ENCODE assay signal across 8 mouse cellular contexts in genomic region chr14:12283641-12284040, GRCm38 (mm10). TPM values are rescaled to one million over a fixed set of nuclear protein-coding genes. Genes with fewer than 3 reads are reported as not detected.
DNase-seq lines count a peak whose midpoint lies in the region; ATAC-seq and TF ChIP-seq lines count a peak whose summit lies in the region.

Gene Gm49355 (plus strand): TSS chr14:12283976.

- H3K79me2 ChIP-seq in MEL (ENCODE audit: control insufficient read depth, insufficient read depth, low read length, poor library complexity), result peaks cover 7% of the 10 kb centered on the region; the same call in 1 of the 2 replicates

- DNase-seq in kidney, adult 2 months, result no peak
- DNase-seq in kidney, postnatal 4 days, result no peak
- DNase-seq in MEL (ENCODE audit: low read depth, low spot score), result peak; percentile 4
- no peak for DNase-seq in left cerebral cortex, adult 9 months (ENCODE audit: low spot score in 2 of 2)
- DNase-seq in left cerebral cortex, postnatal 25 days (ENCODE audit: low spot score in 2 of 2), result no peak
- DNase-seq in ovary, postnatal 10 days (ENCODE audit: low spot score), result no peak

- H3K27ac ChIP-seq in kidney, adult 2 months (ENCODE audit: insufficient read depth, low read depth, low read length), result peak within 1 kb of the TSS; percentile 76
- peak within 1 kb of the TSS; percentile 75 for H3K27ac ChIP-seq in MEL (ENCODE audit: control insufficient read depth, low read depth, low read length)
- H3K27ac ChIP-seq in hindbrain, embryonic 12.5 days, result peak within 1 kb of the TSS; percentile 82
- peak within 1 kb of the TSS; percentile 80 for H3K27ac ChIP-seq in midbrain, embryonic 13.5 days

- no peaks in the 10 kb centered on the region for H3K27me3 ChIP-seq in kidney, adult 2 months (replicated peaks; ENCODE audit: control insufficient read depth, insufficient read depth, low read length)
- no peaks in the 10 kb centered on the region; a peak in 1 of 4 replicates for H3K27me3 ChIP-seq in MEL (ENCODE audit: control insufficient read depth in 1 of 2, insufficient read depth in 2 of 2, low read length in 2 of 2)
- no peaks in the 10 kb centered on the region for H3K27me3 ChIP-seq in hindbrain, embryonic 12.5 days
- no peaks in the 10 kb centered on the region for H3K27me3 ChIP-seq in midbrain, embryonic 13.5 days

- no peak for TF ChIP-seq POLR2A in kidney, adult 2 months (IDR thresholded peaks at IDR 0.05; ENCODE audit: low read depth, low read length)
- TF ChIP-seq POLR2A in MEL (IDR thresholded peaks at IDR 0.05; ENCODE audit: control insufficient read depth in 1 of 2, insufficient read depth in 1 of 2, low read depth in 1 of 2, low read length in 2 of 2, poor library complexity in 1 of 2), result no peak

- intact Hi-C loops in left cerebral cortex, postnatal 25 days (cut with DNase I), result no loop called here

- peak within 1 kb of the TSS; percentile 90 for H3K9ac ChIP-seq in MEL (ENCODE audit: control insufficient read depth, low read depth, low read length, poor library complexity, severe bottlenecking)
- peak within 1 kb of the TSS; percentile 82 for H3K9ac ChIP-seq in hindbrain, embryonic 12.5 days
- peak within 1 kb of the TSS; percentile 84 for H3K9ac ChIP-seq in midbrain, embryonic 13.5 days (replicated peaks)

- TF ChIP-seq EP300 in MEL (IDR thresholded peaks at IDR 0.05; ENCODE audit: low read depth in 1 of 2, low read length in 2 of 2), result no peak

- no peaks in the 10 kb centered on the region for H3K9me3 ChIP-seq in MEL (replicated peaks; ENCODE audit: insufficient read depth, low read length)
- no peaks in the 10 kb centered on the region for H3K9me3 ChIP-seq in hindbrain, embryonic 12.5 days (replicated peaks)
- no peaks in the 10 kb centered on the region for H3K9me3 ChIP-seq in midbrain, embryonic 13.5 days

- ATAC-seq in hindbrain, embryonic 12.5 days (ENCODE audit: low FRiP score), result peak; percentile 32; the same call in 1 of the 2 replicates
- ATAC-seq in midbrain, embryonic 13.5 days, result peak; percentile 69

- peak within 1 kb of the TSS; percentile 91 for H3K4me3 ChIP-seq in kidney, adult 2 months (ENCODE audit: insufficient read depth, low read depth, low read length)
- peak within 1 kb of the TSS; percentile 76 to 80 for H3K4me3 ChIP-seq in MEL (ENCODE audit: control insufficient read depth in 1 of 2, insufficient read depth in 1 of 2, low read depth in 2 of 2, low read length in 2 of 2)
- peak within 1 kb of the TSS; percentile 58 for H3K4me3 ChIP-seq in hindbrain, embryonic 12.5 days
- H3K4me3 ChIP-seq in midbrain, embryonic 13.5 days (replicated peaks), result peak within 1 kb of the TSS; percentile 81

- no peaks in the 10 kb centered on the region for H3K4me1 ChIP-seq in kidney, adult 2 months (ENCODE audit: control insufficient read depth, insufficient read depth, low read length)
- no peaks in the 10 kb centered on the region for H3K4me1 ChIP-seq in MEL (ENCODE audit: control insufficient read depth in 1 of 2, insufficient read depth in 2 of 2, low read length in 2 of 2)
- no peaks in the 10 kb centered on the region for H3K4me1 ChIP-seq in hindbrain, embryonic 12.5 days
- H3K4me1 ChIP-seq in midbrain, embryonic 13.5 days (replicated peaks), result 0 out of 2 replicates have a peak, but pooled peaks cover 4% of the 10 kb centered on the region

- no peak for TF ChIP-seq RAD21 in MEL (IDR thresholded peaks at IDR 0.05; ENCODE audit: low read depth, low read length)

- no peak for TF ChIP-seq CTCF in kidney, adult 2 months (conservative IDR thresholded peaks at IDR 0.05; ENCODE audit: insufficient read depth, insufficient read length, low read depth, low read length)
- no peak for TF ChIP-seq CTCF in MEL (IDR thresholded peaks at IDR 0.05 in 2 of 3, conservative IDR thresholded peaks at IDR 0.05 in 1 of 3; ENCODE audit: control insufficient read depth in 1 of 3, insufficient read depth in 1 of 3, low read depth in 2 of 3, low read length in 3 of 3, poor library complexity in 1 of 3, severe bottlenecking in 1 of 3)

- peaks cover 3% of the 10 kb centered on the region; the same call in 1 of the 2 replicates for H3K36me3 ChIP-seq in kidney, adult 2 months (ENCODE audit: control insufficient read depth, insufficient read depth, low read length)
- no peaks in the 10 kb centered on the region for H3K36me3 ChIP-seq in MEL (ENCODE audit: control insufficient read depth in 1 of 2, insufficient read depth in 2 of 2, low read length in 2 of 2)
- H3K36me3 ChIP-seq in hindbrain, embryonic 12.5 days, result no peaks in the 10 kb centered on the region
- H3K36me3 ChIP-seq in midbrain, embryonic 13.5 days, result no peaks in the 10 kb centered on the region

- WGBS in kidney, adult 2 months, result 77% methylated on average over 6 of the region's 6 CpGs
- 91% methylated on average over 5 of the region's 6 CpGs for WGBS in hindbrain, embryonic 12.5 days
- 78% methylated on average over 6 of the region's 6 CpGs for WGBS in midbrain, embryonic 13.5 days

- H3K4me2 ChIP-seq in hindbrain, embryonic 12.5 days (replicated peaks), result peak within 1 kb of the TSS; percentile 71
- H3K4me2 ChIP-seq in midbrain, embryonic 13.5 days (replicated peaks), result peak within 1 kb of the TSS; percentile 78

TF ChIP-seq in MEL, 35 proteins besides CTCF, POLR2A, EP300 and RAD21:
- TF ChIP-seq POLR2AphosphoS2 (IDR thresholded peaks at IDR 0.05; ENCODE audit: low read length) (no peak), GABPA (IDR thresholded peaks at IDR 0.05; ENCODE audit: low read depth, low read length) (no peak), ETS1 (IDR thresholded peaks at IDR 0.05; ENCODE audit: low read depth, low read length) (no peak), RCOR1 (IDR thresholded peaks at IDR 0.05; ENCODE audit: low read depth, low read length) (no peak), TCF12 (IDR thresholded peaks at IDR 0.05; ENCODE audit: low read depth, low read length) (no peak), MYC (IDR thresholded peaks at IDR 0.05; ENCODE audit: low read depth, low read length) (no peak), SMC3 (IDR thresholded peaks at IDR 0.05; ENCODE audit: low read depth, low read length) (no peak), MEF2A (IDR thresholded peaks at IDR 0.05; ENCODE audit: extremely low read depth, insufficient replicate concordance, low read depth, low read length, poor library complexity, severe bottlenecking) (no peak), NELFE (IDR thresholded peaks at IDR 0.05; ENCODE audit: low read depth, low read length) (no peak), CHD2 (IDR thresholded peaks at IDR 0.05; ENCODE audit: low read length) (no peak), TAL1 (IDR thresholded peaks at IDR 0.05; ENCODE audit: low read length) (no peak), ZKSCAN1 (IDR thresholded peaks at IDR 0.05; ENCODE audit: low read depth, low read length) (no peak), MYB (IDR thresholded peaks at IDR 0.05; ENCODE audit: low read depth, low read length) (no peak), UBTF (IDR thresholded peaks at IDR 0.05; ENCODE audit: borderline replicate concordance, insufficient read depth, low read depth, low read length) (no peak), ZMIZ1 (IDR thresholded peaks at IDR 0.05; ENCODE audit: low read depth, low read length) (no peak), SIN3A (IDR thresholded peaks at IDR 0.05; ENCODE audit: low read length) (no peak), E2F4 (IDR thresholded peaks at IDR 0.05; ENCODE audit: borderline replicate concordance, low read depth, low read length) (no peak), ZNF384 (IDR thresholded peaks at IDR 0.05; ENCODE audit: low read depth, low read length) (no peak), USF2 (IDR thresholded peaks at IDR 0.05; ENCODE audit: borderline replicate concordance in 1 of 2, insufficient read depth in 1 of 2, low read depth in 1 of 2, low read length in 2 of 2) (no peak), ZC3H11A (IDR thresholded peaks at IDR 0.05; ENCODE audit: low read depth, low read length) (no peak)

RNA-seq across cellular contexts. Expression of gene Gm49355, which starts in this region (rescaled TPM):
- polyA plus RNA-seq in kidney, adult 2 months (2012; rRNA removed), result 0.14 and 0.28 TPM in 2 replicates
- 0.08 and 0.13 TPM in 2 replicates for total RNA-seq in MEL (2012; rRNA removed)
- polyA plus RNA-seq in MEL (2012; ENCODE audit: insufficient read depth in 1 of 2, insufficient read length in 2 of 2, low read depth in 1 of 2, low replicate concordance in 2 of 2, missing spikeins in 1 of 2), result under 1 TPM in 1 of 2 experiments, not detected in 1; 0.17 TPM
- polyA plus RNA-seq in hindbrain, embryonic 12.5 days (2016; fragmentation: Nextera tagmentation; extraction: Ambion mirVana), result 0.12 TPM in 1 of 2 replicates, not detected in the other
- 0.15 and 0.17 TPM in 2 replicates for polyA plus RNA-seq in midbrain, embryonic 13.5 days (2015; fragmentation: Nextera tagmentation; extraction: Ambion mirVana)
- under 1 TPM in 1 of 2 experiments, not detected in 1; 0.32 TPM for total RNA-seq in left cerebral cortex, postnatal 25 days (2021)

Comparison
In these comparisons a context has a peak if more than half of its experiments do, and no peak if none do; other contexts are left out.
1. Peak in DNase-seq, H3K4me3 ChIP-seq, H3K27ac ChIP-seq and H3K9ac ChIP-seq in MEL; RNA of the gene not detected or under 1 TPM.
2. Peak in ATAC-seq, H3K4me3 ChIP-seq, H3K27ac ChIP-seq, H3K9ac ChIP-seq and H3K4me2 ChIP-seq in hindbrain, embryonic 12.5 days; RNA of the gene not detected or under 1 TPM.
3. Peak in ATAC-seq, H3K4me3 ChIP-seq, H3K27ac ChIP-seq, H3K9ac ChIP-seq and H3K4me2 ChIP-seq in midbrain, embryonic 13.5 days; RNA of the gene not detected or under 1 TPM.